Mouse (Mus musculus) cerebellum, adult 2 months (tissue): ENCODE results near the gene Sf3a2.

Experiments used
- CTCF ChIP-seq: fragments of 200-500 bp; IDR thresholded peaks from 2 replicates; pipeline ENCODE4 v1.5.1; 2011; ENCODE audit warnings: low read depth, mild to moderate bottlenecking, control low read depth, low read length, moderate library complexity, borderline replicate concordance; ENCODE audit not compliant: insufficient read depth
- POLR2A ChIP-seq: fragments of 200-500 bp; IDR thresholded peaks from 2 replicates; pipeline ENCODE4 v1.6.1; 2011; ENCODE audit warnings: low read length, control low read depth, borderline replicate concordance; ENCODE audit not compliant: insufficient read depth

DNA sequence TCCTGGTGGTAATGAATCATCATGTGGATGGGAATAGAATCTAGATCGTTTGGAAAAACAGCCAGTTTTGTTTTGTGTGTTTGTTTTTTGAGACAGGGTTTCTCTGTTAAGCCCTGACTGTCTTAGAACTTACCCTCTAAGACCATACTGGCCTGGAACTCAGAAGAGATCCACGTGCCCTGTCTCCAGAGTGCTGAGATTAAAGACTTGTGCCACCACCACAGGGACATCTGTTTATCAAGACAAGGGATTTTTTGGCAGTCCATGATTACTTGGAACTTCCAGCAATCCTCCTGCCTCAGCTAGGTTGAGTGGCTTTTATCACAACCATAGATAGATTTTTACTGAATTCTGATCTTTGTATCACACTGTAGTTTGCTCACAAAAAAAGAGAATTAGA lies 26.8 kb downstream of the Sf3a2 start:
- TF ChIP-seq POLR2A (no peak), CTCF (no peak)
